Mouse (Mus musculus) frontal cortex, adult 2 months (tissue): ENCODE measurements around the gene Mdm2. TPM values are rescaled to one million over a fixed set of nuclear protein-coding genes. Genes with fewer than 3 reads are reported as not detected.
"Not testable (repeated sequence)": the region's sequence is repeated elsewhere in the genome, so short reads cannot be mapped to it uniquely, and the experiment has no call there.

Experiments used
- DNase-seq, 2 experiments: peaks; one replicate each; pipeline ENCODE4 v3.0.0; 2022; ENCODE audit warnings: low spot score in 1 of 2; ENCODE audit errors: extremely low spot score in 1 of 2
- polyA plus RNA-seq: library from polyadenylated mRNA; depleted of rRNA; stranded (reverse); fragments of >200 nt; gene quantifications from 2 replicates; pipeline ENCODE4 v1.2.3, GENCODE M21; 2012

The Mdm2 gene
- polyA plus RNA-seq, 1 experiment = 74.5 TPM

GRCm38 (mm10) chr10:117749050-117749686 is 38.6 kb upstream of the Mdm2 start:
- DNase-seq = no peak

DNA sequence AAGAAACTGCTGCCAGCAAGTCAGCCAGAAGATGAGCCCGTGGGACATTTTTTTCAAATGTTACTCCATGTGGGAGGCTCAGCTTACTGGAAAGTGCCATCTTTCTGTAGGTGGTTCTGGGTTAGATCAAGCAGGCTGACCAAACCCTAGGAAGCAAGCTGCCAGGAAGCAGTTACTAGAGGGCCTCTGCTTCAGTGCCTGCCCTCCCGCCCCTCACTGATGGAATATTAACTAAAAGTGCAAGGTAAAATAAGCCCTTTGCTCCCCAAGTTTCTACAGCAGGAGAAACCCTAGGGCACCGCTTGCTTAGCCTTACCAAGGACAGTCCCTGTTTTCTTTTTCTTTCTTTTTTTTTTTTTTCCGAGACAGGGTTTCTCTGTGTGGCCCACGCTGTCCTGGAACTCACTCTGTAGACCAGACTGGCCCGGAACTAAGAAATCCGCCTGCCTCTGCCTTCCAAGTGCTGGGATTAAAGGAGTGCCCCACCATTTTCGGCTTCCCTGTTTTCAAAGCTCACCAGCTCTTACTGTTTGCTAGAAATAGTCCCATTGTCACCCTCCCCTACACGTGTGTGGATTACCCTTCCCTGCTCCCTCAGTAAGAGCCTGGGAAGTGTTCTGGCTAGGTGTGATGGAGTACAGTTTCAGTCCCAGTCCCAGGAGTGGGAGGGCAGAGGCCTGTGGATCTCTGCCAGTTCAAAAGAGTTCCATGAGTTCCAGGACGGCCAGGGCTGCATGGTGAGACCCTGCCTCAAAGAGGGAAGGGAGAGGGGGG is 37.9 kb upstream of the Mdm2 start:
- no peak for DNase-seq

DNA sequence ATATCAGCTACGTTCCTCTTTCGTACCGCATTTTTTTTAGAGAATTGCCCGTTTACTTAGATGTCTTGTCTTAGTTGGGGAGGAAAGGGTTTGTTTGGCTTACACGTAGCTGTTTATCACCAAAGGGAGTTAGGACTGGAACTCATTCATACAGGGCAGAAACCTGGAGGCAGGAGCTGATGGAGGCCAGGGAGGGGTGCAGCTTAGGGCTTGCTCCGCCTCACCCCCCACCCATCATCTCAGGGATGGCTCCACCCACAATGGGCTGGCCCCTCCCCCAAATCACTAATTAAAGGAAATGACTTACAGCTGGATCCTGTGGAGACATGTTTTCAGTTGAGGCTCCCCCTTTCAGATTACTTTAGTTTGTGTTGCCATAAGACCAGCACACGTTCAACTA is 37.2 kb upstream of the Mdm2 start:
- no peak for DNase-seq

- peak; percentile 87 to 96 for DNase-seq
Measured at GRCm38 (mm10) chr10:117746297-117746883, 35.8 kb upstream of the Mdm2 start, which contains the start of gene Slc35e3. Gene Slc35e3 (minus strand): TSS chr10:117746365.

DNA sequence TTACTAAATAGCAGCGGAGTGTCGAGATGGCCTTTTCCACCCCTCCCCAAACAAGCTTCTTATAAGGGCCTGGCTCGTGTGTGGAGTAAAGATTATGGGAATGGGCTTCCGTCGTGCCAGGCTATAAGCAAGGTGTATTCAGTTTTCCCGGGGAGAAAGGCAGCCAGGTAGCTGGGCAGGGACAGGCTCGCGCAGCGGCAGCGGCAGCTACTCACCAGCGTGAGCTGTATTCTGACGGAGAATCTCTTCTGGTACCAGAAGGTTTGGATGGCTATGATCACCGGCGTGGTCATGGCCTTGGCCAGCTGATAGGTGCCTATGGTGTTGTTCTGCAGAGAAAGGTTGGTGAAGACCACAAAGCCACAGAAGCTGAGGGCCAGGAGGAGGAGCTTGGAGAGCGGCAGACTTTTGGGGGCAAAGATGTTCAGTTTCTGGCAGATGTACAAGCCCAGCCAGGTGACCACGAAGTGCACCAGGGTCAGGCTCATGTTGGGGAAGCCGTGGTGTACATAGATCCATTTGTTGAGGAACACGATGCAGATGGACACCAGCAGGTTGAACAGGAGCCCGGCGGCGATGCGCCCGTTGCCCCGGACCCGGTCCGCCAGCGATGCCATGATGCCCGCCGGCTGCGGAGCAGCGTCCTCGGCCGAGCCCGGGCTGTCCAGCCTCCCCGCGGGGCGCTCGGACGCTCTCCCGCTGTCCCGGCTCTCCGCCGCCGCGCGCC is 35.2 kb upstream of the Mdm2 start:
- DNase-seq = peak in 1 of 2 experiments; percentile 11

GRCm38 (mm10) chr10:117743917-117744316 is 33.4 kb upstream of the Mdm2 start:
- no peak for DNase-seq

DNA sequence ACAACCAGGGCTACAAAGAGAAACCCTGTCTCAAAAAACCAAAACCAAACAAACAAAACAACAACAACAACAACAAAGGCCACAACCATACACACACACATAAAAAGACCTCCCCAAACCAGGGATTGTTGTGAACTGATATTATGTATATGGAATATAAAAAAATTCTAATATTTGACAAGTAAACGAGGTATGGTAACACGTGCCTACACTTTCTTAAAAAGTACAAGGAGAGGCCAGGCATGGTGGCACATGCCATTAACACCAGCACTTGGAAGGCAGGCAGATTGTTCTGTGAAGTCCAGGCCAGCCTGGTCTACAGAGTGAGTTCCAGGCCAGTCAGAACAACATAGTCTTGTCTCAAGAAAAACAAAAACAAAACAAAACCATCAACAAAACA is 32.6 kb upstream of the Mdm2 start:
- DNase-seq = no peak

DNA sequence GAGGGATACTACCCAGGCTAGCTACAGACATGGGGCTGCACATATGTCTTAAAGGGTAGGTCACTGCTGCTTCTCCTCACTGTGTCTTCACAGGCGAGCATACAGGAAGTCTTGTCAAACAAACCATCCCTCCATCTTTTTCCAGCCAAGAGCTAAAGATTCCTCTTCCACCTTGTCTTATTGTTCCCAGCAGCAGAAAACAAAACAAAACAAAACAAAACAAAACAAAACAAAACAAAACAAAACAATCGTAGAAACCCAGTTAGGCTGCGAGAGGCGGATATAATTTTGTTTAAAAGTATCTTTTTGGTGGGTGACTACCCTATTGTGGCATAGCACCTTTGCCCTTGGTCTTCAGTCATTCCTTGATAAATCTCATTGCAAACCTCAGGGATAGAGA is 32.1 kb upstream of the Mdm2 start:
- no peak for DNase-seq

DNA sequence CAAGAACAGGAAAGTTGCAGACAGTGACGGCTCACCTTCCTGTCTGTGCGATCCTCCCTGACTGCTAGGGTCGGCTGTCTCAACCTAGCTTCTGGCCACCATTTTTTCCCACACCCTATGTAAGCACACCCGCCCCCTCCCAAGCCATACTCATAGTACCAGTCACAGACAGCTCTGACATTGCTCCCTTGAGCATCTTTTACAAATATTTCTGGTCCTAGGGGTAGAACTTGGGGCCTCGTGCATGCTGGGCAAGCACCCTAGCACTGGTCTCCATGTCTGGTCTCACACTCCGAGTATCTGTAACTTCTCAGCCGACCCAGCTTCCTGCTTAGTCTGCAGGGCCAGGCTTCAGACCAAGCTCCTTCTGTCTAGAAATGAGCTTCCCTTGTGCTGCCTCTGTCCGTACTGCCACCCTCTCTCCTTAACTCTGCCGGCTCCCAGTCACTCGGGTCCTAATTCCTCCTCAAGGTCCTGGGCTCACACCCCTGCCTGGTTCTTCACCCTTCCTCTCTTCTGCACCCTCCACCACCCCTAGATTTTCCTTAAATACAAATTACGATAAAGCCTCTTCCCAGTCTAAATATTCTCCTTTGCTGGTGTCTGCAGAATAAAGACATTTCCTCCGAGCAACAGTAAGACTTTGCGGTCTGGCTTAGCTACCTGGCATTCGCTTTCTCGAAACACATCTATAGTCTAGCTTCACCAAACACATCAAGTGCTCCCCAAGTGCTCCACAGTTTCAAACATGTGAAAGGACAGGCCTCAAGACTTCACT is 31.3 kb upstream of the Mdm2 start:
- DNase-seq = no peak

GRCm38 (mm10) chr10:117740921-117741320 is 30.4 kb upstream of the Mdm2 start:
- DNase-seq = no peak

- DNase-seq = no peak
Measured at GRCm38 (mm10) chr10:117740171-117740570, 29.6 kb upstream of the Mdm2 start.

- DNase-seq = no peak
Measured at GRCm38 (mm10) chr10:117739648-117739948, 29.0 kb upstream of the Mdm2 start.

DNA sequence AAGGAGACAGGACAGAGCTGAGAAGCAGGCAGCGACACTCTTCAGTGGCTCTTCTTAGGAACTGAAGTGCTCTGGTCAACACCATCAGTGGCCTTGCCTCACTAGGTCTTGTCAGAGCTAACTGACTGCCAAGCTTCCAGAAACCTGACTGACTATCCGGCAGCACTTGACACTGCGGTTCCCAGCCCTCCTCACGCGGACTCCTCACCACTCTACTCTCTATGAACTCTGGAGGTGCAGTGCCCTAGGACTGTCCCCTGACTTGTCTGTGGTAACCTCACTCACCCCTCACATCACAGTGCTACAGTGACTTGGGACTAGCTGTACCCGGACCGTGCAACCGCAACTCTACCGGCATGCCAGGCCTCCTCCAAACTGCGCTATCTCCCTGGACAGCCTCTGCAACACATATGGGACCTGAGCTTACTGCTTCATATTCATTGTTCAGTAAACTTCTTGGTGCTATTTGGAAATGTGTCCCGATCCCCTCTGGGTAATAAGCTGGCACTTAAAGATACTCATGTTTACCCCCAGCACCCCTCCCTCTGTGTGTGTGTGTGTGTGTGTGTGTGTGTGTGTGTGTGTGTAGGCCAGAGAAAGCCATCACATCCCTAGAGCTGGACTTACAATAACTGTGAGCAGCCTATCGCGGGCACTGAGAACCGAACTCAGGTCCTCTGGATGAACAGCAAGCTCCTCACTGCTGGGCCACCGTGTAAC is 28.5 kb upstream of the Mdm2 start:
- no peak for DNase-seq

DNA sequence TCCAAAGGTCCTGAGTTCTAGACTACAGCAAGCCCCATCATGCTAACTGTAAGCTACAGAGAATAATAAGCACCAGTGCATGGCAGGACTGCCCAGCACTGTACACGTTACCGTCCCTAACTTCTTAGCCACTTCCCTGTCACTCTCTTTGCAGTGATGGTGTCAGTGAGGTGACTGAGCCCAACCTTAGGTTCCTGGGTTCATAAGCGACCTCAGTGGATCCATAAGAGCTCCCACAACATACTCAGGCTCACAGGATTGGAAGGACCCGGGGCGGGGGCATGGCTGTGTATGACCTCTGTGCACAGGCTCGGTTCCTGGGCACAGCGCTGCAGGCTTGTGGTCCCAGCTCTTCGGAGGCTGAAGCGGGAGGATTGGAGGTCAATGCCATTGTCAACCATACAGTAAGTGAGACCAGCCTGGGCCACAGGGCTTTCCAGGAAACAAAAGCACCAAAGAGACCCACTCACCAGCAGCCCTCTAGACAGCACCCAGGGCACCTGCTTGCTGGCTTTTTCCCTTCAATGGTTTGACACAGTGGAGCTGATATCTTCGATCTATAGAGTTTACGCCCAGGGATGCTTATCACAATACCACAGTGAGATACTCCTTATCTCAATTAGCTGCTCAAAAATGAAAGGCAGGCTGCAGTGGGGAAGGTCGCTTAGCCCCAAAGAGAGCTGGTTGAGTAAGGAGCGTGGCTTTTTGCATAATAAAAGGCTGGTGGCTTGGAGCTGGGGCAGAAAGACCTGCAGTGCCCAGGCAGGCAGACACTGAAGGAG is 27.8 kb upstream of the Mdm2 start:
- DNase-seq = no peak

DNA sequence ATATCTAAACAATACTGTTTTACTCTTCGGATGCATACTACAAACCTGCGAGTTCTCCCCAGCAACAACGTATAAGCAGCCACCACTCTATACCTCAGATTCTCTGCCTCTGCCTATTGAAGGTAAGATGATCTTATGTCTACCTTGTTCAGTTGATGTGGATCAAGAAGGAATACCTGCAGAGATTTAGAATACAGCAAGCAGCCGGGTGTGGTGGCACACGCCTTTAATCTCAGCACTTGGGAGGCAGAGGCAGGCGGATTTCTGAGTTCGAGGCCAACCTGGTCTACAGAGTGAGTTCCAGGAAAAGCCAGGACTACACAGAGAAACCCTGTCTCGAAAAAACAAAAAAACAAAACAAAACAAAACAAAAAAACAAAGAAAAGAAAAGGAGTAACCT is 26.9 kb upstream of the Mdm2 start:
- not testable (repeated sequence) for DNase-seq

- no peak for DNase-seq
Measured at GRCm38 (mm10) chr10:117737075-117737474, 26.5 kb upstream of the Mdm2 start.

GRCm38 (mm10) chr10:117736573-117736972 is 26.0 kb upstream of the Mdm2 start:
- no peak for DNase-seq

- DNase-seq = not testable (repeated sequence)
Measured at GRCm38 (mm10) chr10:117735396-117735795, 24.8 kb upstream of the Mdm2 start.
